Mouse (Mus musculus): Measurements from ENCODE around the gene Nkx1-2.

Nkx1-2 gene

DNA sequence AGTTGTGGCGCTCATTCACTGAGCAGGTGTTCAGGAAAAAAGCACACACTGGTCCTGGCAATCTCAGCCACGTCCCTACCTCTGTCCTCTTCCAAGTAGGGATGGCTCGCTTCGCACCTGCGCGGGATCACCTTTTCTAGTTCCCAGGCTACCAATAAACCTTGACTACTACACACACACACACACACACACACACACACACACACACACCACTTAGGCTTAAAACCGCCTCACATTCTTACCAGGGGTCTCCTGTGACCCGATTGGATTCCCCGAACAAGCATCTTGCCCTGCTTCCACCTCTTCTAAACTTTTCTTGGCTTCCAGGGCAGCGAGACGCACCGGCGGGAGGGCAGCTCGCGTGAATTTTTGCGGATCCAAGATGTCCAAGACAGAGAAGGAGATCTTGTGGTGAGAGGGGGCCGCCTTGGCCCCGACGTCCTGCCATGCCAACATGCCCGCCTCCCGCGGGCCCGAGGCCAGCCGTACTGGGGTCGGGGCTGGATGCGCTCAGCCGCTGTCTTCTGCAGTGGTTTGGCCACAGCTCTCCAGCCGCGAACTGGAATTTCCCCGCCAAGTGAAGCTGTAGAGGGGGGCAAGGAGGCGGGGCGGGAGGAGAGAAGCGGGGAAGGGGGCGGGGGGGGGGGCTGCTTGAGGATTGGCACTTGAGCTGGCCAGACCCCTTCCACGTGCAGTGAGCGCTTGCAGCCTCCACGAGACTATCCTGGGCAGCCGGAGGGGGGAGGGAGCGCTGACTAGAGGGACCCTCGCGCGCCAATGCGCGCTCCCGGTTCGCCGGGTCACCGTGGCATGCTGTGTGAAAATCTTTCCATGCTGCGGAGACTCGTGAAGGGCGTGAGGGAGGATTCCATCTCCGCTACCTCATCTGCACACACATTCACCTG, at the start of gene Nkx1-2:
Nkx1-2 (minus strand) TSS at position 567 of the 905 bp plus-strand sequence.
- no peak for DNase-seq (ENCODE audit: low spot score)

- no peak for DNase-seq (ENCODE audit: low spot score)
Observed at GRCm38 (mm10) chr7:132646514-132646913, 47.1 kb upstream of the Nkx1-2 start.

GRCm38 (mm10) chr7:132644605-132645279, 45.3 kb upstream of the Nkx1-2 start:
- DNase-seq (ENCODE audit: low spot score) = no peak

DNA sequence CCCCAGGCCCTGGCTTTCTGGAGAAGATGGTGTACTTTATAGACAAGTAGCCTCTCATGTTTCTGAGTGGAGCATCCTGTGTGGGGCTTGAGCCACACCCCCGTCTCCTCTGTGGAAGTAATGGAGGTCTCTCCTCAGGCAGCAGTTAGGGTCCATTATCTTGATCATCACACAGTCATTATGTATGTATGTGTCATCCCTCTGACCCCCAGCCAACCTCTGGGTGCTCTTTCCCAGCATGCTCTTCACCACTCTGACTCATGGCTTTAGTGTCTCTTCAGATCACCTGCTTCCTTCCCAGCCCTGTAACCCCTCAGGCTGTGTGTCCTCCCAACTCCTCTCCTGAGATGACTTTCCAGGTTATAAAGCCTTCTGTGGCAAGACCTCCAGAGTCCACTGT, 42.2 kb upstream of the Nkx1-2 start:
- DNase-seq (ENCODE audit: low spot score) = no peak

GRCm38 (mm10) chr7:132640946-132641345, 41.5 kb upstream of the Nkx1-2 start:
- DNase-seq (ENCODE audit: low spot score) = no peak

DNA sequence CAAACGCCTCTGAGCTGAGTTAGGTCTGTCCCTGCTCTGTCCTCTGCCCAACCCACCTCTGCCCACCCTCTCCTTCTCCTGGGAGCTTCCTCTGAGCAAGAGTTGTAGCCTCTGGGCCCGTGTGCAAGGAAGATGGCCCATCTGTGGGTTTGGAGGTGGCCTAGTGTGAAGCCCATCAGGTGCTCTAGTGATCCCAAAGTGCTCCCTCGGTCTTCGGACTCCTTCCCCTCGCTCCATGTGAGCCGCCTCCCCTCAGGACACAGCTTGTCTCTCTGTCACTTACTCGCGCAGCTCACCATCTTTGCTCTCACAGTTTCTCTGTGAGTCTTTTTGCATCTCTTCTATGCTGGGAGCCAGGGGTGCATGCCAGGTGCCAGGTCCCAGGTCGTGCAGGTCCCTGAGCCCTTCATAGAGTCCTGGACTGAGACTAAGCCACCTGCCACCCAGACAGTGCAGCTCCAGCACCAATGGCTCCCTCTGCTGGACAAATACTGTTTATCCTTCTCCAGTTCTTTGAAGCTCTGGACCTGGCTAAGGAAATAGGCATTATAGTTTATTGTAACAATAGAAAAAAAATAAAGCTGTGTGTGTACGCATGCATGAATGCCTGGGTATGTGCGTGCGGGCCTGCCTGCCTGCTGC, 39.1 kb upstream of the Nkx1-2 start:
- peak; percentile 23 for DNase-seq (ENCODE audit: low spot score)

- no peak for DNase-seq (ENCODE audit: low spot score)
Observed at GRCm38 (mm10) chr7:132637292-132637691, 37.9 kb upstream of the Nkx1-2 start.

DNA sequence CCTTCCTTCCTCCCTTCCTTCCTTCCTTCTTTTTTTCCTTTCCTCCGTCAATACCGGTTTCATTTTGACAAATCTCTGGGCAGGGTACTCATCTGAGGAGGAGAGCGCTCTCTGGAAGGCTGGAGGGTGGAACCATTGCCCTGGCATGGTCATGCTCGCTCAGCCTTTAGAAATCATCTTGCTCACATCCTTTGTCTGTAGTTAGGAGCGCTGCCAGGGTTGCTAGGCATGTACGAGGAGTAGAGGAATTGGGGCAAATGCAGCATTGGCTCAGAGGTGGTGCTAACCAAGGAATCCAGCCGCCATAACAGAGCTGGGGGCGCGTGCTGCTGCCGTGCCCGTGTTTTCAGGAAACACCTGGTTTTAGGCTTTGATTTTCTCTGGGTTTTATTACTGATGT, 31.9 kb upstream of the Nkx1-2 start:
- no peak for DNase-seq (ENCODE audit: low spot score)

DNA sequence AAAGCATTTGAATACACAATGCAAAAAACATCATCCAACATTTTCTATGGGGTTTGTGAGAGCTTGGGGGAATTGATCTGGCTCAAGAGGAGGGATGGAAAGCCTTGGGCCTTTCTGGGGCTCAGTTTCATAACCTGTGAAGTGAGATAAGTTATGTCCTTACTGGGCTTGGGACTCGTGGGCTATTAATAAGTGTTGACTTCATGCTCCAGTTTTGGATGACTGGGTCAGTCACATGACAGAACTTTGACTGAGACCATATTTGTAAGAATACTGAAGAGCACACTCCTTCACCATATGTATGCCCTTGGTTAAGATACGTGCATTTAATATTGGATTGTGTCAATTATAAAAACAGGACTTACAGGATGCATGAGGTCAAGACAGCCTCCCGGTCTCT, 28.0 kb upstream of the Nkx1-2 start:
- DNase-seq (ENCODE audit: low spot score) = no peak

DNA sequence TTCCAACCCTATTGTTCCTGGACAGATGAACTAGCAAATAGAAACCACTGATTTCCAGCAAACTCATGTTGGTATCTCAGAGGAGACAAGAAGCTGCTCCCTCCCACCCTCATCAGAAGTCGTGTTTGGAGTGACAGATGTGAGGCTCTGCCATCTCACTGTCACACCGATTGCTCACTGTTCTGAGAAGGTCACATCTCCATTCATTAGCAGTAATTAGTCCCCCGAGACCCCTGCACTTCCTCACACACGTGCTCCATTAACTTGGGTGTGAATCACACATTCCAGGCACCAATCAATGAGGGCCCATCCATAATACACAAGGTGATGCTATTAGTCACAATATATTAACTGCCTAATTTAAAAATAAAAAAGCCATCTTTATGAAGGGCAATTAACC, 26.7 kb upstream of the Nkx1-2 start:
- DNase-seq (ENCODE audit: low spot score) = no peak

DNA sequence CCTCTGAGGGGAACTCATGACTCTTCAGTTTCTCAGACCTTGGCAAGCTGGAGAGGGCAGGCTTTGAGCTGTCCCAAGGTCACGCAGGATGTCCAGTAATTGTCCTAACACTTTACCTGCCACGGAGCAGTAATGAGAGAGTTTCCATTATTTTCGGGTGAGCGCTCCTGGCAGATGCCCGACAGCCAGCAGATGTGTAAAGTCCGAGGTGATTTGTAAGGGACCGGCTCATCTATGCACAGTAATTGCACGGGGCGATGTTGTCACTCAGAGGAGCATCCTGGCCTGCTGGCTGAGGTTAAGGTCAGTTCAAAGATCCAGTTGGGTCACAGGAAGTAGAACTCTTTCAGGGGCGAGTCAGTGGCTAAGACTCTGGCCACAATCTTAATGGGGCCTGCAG, 24.7 kb upstream of the Nkx1-2 start:
- DNase-seq (ENCODE audit: low spot score) = no peak

- DNase-seq (ENCODE audit: low spot score) = no peak
Observed at GRCm38 (mm10) chr7:132619975-132620918, 20.8 kb upstream of the Nkx1-2 start.

- DNase-seq (ENCODE audit: low spot score) = no peak
Observed at GRCm38 (mm10) chr7:132619549-132619948, 20.1 kb upstream of the Nkx1-2 start.

GRCm38 (mm10) chr7:132617021-132617564, 17.7 kb upstream of the Nkx1-2 start:
- DNase-seq (ENCODE audit: low spot score) = no peak

DNA sequence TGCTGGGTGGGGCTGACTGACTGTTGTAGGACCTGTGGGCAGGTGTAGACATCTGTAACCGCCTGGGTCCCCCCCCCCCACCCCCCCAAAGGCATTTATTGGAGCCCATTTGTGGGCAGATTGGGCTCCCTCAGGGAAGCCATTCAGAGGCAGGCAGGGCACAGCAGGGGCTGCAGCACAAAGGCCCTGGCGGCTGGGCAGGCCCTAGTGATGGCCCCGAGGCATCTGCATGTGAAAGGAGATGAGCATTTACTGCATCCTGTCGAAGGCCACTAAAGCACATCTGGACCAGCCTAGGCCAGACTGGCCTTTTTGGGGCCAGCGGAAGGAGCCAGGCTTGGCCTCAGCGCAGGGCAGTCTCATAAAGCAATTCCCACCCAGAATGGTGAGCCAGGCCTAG, 17.0 kb upstream of the Nkx1-2 start:
- no peak for DNase-seq (ENCODE audit: low spot score)

GRCm38 (mm10) chr7:132615346-132615745, 15.9 kb upstream of the Nkx1-2 start:
- no peak for DNase-seq (ENCODE audit: low spot score)

DNA sequence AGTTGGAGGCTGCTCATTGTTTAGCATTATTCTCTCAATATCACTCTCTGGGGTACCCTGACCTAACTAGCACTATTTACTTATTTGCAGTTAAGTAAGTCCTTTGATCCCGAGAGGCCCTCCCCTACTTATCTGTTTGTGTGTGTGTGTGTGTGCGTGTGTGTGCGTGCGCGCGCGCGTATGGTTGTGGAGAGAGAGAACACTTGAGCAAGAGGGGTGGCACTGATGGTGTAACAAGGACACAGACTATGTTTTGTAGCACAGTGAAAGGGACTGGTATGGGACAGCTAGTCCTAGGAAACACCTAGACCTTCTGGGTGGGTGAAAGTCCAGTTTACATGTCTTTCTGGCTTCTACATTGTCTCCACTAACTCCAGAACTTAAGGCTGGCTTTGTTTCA, 12.1 kb upstream of the Nkx1-2 start:
- DNase-seq (ENCODE audit: low spot score) = no peak

DNA sequence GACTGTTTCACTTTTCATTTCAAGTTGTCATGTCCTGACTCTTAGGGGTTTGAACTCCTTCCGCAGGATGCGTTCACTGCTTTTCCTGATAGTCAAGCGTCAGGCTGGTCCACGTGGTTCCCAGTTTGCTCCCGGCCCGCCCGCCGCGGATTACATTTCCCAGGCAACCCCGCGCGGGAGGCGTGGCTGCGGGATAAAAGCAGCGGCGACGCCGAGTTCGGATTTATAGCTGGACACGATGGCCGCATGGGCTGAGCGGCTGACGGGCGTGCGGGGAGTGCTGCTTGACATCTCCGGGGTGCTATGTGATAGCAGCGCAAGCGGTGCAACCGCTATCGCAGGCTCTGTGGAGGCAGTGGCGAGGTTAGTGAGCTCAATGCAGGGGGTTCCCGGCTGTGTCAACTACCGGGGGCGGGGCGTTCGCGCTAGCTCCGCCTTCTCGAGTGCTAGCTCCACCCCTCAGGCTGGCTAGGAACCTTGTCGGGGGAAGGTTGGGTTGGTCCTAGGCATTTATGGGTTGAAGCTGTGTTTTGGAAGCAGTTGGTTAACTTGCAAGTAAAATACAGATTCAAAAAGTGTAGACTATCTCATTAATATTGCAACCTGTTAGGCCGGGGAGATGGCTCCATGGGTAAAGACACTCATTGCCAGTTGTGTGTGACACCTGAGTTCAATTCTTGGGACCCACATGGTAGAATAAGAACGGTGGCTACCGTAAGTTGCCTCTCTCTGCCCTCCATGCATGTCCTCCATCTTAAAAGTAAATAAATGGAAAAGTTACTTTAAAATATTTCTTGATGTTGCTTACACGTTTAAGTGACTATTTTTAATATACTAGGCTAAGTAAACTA, 11.3 kb upstream of the Nkx1-2 start, which contains the start of gene Lhpp:
Lhpp (plus strand) TSS at position 171 of the 851 bp plus-strand sequence.
- peak; percentile 76 for DNase-seq (ENCODE audit: low spot score)

- no peak for DNase-seq (ENCODE audit: low spot score)
Observed at GRCm38 (mm10) chr7:132608316-132609020, 9.0 kb upstream of the Nkx1-2 start.

- no peak for DNase-seq (ENCODE audit: low spot score)
Observed at GRCm38 (mm10) chr7:132605689-132606088, 6.3 kb upstream of the Nkx1-2 start.
